Mouse (Mus musculus): ENCODE results near the gene Cox19.
"Not testable (repeated sequence)": the region's sequence is repeated elsewhere in the genome, so short reads cannot be mapped to it uniquely, and the experiment has no call there.

The Cox19 gene

GRCm38 (mm10) chr5:139351134-139351533 is at the start of gene Cox19:
Gene Cox19 (minus strand): TSS chr5:139351418.
- DNase-seq (ENCODE audit: low read depth, low spot score): no peak

GRCm38 (mm10) chr5:139399991-139400390 is 48.8 kb upstream of the Cox19 start:
- DNase-seq (ENCODE audit: low read depth, low spot score): no peak

- no peak for DNase-seq (ENCODE audit: low read depth, low spot score)
Observed at GRCm38 (mm10) chr5:139398786-139399185, 47.6 kb upstream of the Cox19 start.

- DNase-seq (ENCODE audit: low read depth, low spot score): peak; percentile 86
Observed at GRCm38 (mm10) chr5:139397959-139398753, 46.9 kb upstream of the Cox19 start.

- no peak for DNase-seq (ENCODE audit: low read depth, low spot score)
Observed at GRCm38 (mm10) chr5:139397359-139397916, 46.2 kb upstream of the Cox19 start.

GRCm38 (mm10) chr5:139395528-139395927 is 44.3 kb upstream of the Cox19 start:
- no peak for DNase-seq (ENCODE audit: low read depth, low spot score)

- DNase-seq (ENCODE audit: low read depth, low spot score): no peak
Observed at GRCm38 (mm10) chr5:139394399-139394798, 43.2 kb upstream of the Cox19 start.

- no peak for DNase-seq (ENCODE audit: low read depth, low spot score)
Observed at GRCm38 (mm10) chr5:139393197-139393588, 42.0 kb upstream of the Cox19 start.

- no peak for DNase-seq (ENCODE audit: low read depth, low spot score)
Observed at GRCm38 (mm10) chr5:139392219-139393196, 41.3 kb upstream of the Cox19 start.

GRCm38 (mm10) chr5:139391309-139391990 is 40.2 kb upstream of the Cox19 start:
- no peak for DNase-seq (ENCODE audit: low read depth, low spot score)

- not testable (repeated sequence) for DNase-seq (ENCODE audit: low read depth, low spot score)
Observed at GRCm38 (mm10) chr5:139390324-139391119, 39.3 kb upstream of the Cox19 start.

- no peak for DNase-seq (ENCODE audit: low read depth, low spot score)
Observed at GRCm38 (mm10) chr5:139389676-139390061, 38.5 kb upstream of the Cox19 start.

GRCm38 (mm10) chr5:139388694-139389675 is 37.8 kb upstream of the Cox19 start:
- no peak for DNase-seq (ENCODE audit: low read depth, low spot score)

- no peak for DNase-seq (ENCODE audit: low read depth, low spot score)
Observed at GRCm38 (mm10) chr5:139388195-139388570, 37.0 kb upstream of the Cox19 start.

GRCm38 (mm10) chr5:139387329-139388194 is 36.3 kb upstream of the Cox19 start:
- DNase-seq (ENCODE audit: low read depth, low spot score): no peak

- no peak for DNase-seq (ENCODE audit: low read depth, low spot score)
Observed at GRCm38 (mm10) chr5:139386047-139386446, 34.8 kb upstream of the Cox19 start.

GRCm38 (mm10) chr5:139384531-139384930 is 33.3 kb upstream of the Cox19 start:
- no peak for DNase-seq (ENCODE audit: low read depth, low spot score)

GRCm38 (mm10) chr5:139383234-139383633 is 32.0 kb upstream of the Cox19 start:
- no peak for DNase-seq (ENCODE audit: low read depth, low spot score)

- no peak for DNase-seq (ENCODE audit: low read depth, low spot score)
Observed at GRCm38 (mm10) chr5:139382760-139383159, 31.5 kb upstream of the Cox19 start.

All from ES-CJ7 (cell line).